In genomic region chr17:53570361-53570875, GRCm38 (mm10) we compare ENCODE assay signal across 8 mouse cellular contexts. TPM values are rescaled to one million over a fixed set of nuclear protein-coding genes. Genes with fewer than 3 reads are reported as not detected.
DNase-seq lines count a peak whose midpoint lies in the region; ATAC-seq and TF ChIP-seq lines count a peak whose summit lies in the region.

No protein-coding gene starts in this region.

- no peak for TF ChIP-seq EP300 in stomach, postnatal 0 days (optimal IDR thresholded peaks at IDR 0.05)

- H3K9me3 ChIP-seq in stomach, postnatal 0 days (ENCODE audit: control insufficient read depth, low read length), result no peaks in the 10 kb centered on the region

- no peak overlapping the region for H3K4me3 ChIP-seq in stomach, postnatal 0 days (ENCODE audit: low read depth, low read length)

- H3K4me2 ChIP-seq in stomach, postnatal 0 days (replicated peaks; ENCODE audit: low read depth), result peak overlapping the region; percentile 45; the same call in 1 of the 2 replicates

- H3K27me3 ChIP-seq in stomach, postnatal 0 days (ENCODE audit: control insufficient read depth, insufficient read depth, low read length), result no peaks in the 10 kb centered on the region

- H3K4me1 ChIP-seq in stomach, postnatal 0 days (replicated peaks; ENCODE audit: control insufficient read depth, insufficient read depth), result no peaks in the 10 kb centered on the region

- 33% methylated on average over 10 of the region's 10 CpGs for WGBS in stomach, postnatal 0 days

- H3K27ac ChIP-seq in stomach, postnatal 0 days (replicated peaks), result peak overlapping the region; percentile 77

- TF ChIP-seq CTCF in stomach, postnatal 0 days (IDR thresholded peaks at IDR 0.05; ENCODE audit: low read depth), result no peak

- intact Hi-C loops in heart, postnatal 36 days (cut with DNase I), result no loop called here

- ATAC-seq in stomach, postnatal 0 days (ENCODE audit: low FRiP score, low TSS enrichment), result peak; percentile 56

- H3K36me3 ChIP-seq in stomach, postnatal 0 days (ENCODE audit: control insufficient read depth, insufficient read depth, low read length), result no peaks in the 10 kb centered on the region

- peak; percentile 44 to 53 for DNase-seq in heart, adult 18-20 months
- no peak for DNase-seq in heart, postnatal 36 days
- peak; percentile 75 for DNase-seq in CD4-positive helper T cell, adult 2 months (ENCODE audit: low read depth, low spot score)
- peak; percentile 64 for DNase-seq in c-Kit-positive CD71-positive TER-119-positive erythroid progenitor cells, embryonic 14.5 days (ENCODE audit: low spot score)
- peak; percentile 32 for DNase-seq in lung, postnatal 10 days
- peak; percentile 79 for DNase-seq in stomach, postnatal 0 days (ENCODE audit: low spot score)
- DNase-seq in frontal cortex, postnatal 14 days (ENCODE audit: low spot score in 2 of 2), result no peak
- no peak for DNase-seq in cerebellum, adult 9-11 months

- no peak overlapping the region for H3K9ac ChIP-seq in stomach, postnatal 0 days (ENCODE audit: low read length)

RNA-seq across cellular contexts. Expression of gene Kat2b, which starts 3.8 kb away (rescaled TPM):
- 10 to 100 TPM; 76.3 to 86.9 TPM for total RNA-seq in heart, adult 18-20 months (2021)
- 10 to 100 TPM; 83.7 to 93.5 TPM for total RNA-seq in heart, postnatal 36 days (2021)
- polyA plus RNA-seq in stomach, postnatal 0 days (2015; fragmentation: Nextera tagmentation; extraction: Ambion mirVana), result 3.8 and 4.9 TPM in 2 replicates

RNA-seq across cellular contexts. Expression of gene Pp2d1, which starts 31.2 kb away (rescaled TPM):
- total RNA-seq in heart, adult 18-20 months (2021), result not detected
- not detected for total RNA-seq in heart, postnatal 36 days (2021)
- 0.12 and 0.22 TPM in 2 replicates for polyA plus RNA-seq in stomach, postnatal 0 days (2015; fragmentation: Nextera tagmentation; extraction: Ambion mirVana)

Comparison
In these comparisons a context has a peak if more than half of its experiments do, and no peak if none do; other contexts are left out.
1. DNase-seq: peak in heart, adult 18-20 months (2 of 2), CD4-positive helper T cell, adult 2 months (single experiment), c-Kit-positive CD71-positive TER-119-positive erythroid progenitor cells, embryonic 14.5 days (single experiment), lung, postnatal 10 days (single experiment) and stomach, postnatal 0 days (single experiment); none in heart, postnatal 36 days (0 of 2), frontal cortex, postnatal 14 days (0 of 2) and cerebellum, adult 9-11 months (single experiment).